19 mouse cellular contexts compared by ENCODE assay signal in genomic region chr6:126791488-126791887, GRCm38 (mm10). TPM values are rescaled to one million over a fixed set of nuclear protein-coding genes. Genes with fewer than 3 reads are reported as not detected.
A peak's percentile ranks its signal among the peaks of the same experiment; 100 is the strongest.
DNase-seq lines count a peak whose midpoint lies in the region; ATAC-seq and TF ChIP-seq lines count a peak whose summit lies in the region.
"Had no signal": no experiment of that assay in that cellular context is flagged by ENCODE, and none has a peak within 500 bp of the region (broad histone marks: within the 10 kb centered on the region; RNA-seq: fewer than 3 reads in every experiment).

No protein-coding gene starts in this region.

- H3K4me3 ChIP-seq in embryonic facial prominence, embryonic 15.5 days (replicated peaks) = no peak overlapping the region
- no peak overlapping the region for H3K4me3 ChIP-seq in embryonic facial prominence, embryonic 10.5 days
- peak overlapping the region; percentile 35; the same call in 1 of the 2 replicates for H3K4me3 ChIP-seq in kidney, embryonic 16.5 days (ENCODE audit: low read length)
- peak overlapping the region; percentile 92 for H3K4me3 ChIP-seq in megakaryocyte, embryonic 14.5 days (replicated peaks)
- no peak overlapping the region for H3K4me3 ChIP-seq in stomach, postnatal 0 days (ENCODE audit: low read depth, low read length)
- H3K4me3 ChIP-seq: forebrain, embryonic 13.5 days; liver, embryonic 13.5 days; midbrain, embryonic 13.5 days had no signal

- WGBS in embryonic facial prominence, embryonic 15.5 days = 43% methylated on average over 4 of the region's 4 CpGs
- 50% methylated on average over 4 of the region's 4 CpGs for WGBS in embryonic facial prominence, embryonic 10.5 days
- 23% methylated on average over 4 of the region's 4 CpGs for WGBS in kidney, embryonic 16.5 days
- 35% methylated on average over 4 of the region's 4 CpGs for WGBS in stomach, postnatal 0 days

- H3K9me3 ChIP-seq in embryonic facial prominence, embryonic 15.5 days (replicated peaks) = no peaks in the 10 kb centered on the region
- no peaks in the 10 kb centered on the region for H3K9me3 ChIP-seq in embryonic facial prominence, embryonic 10.5 days
- H3K9me3 ChIP-seq in kidney, embryonic 16.5 days (ENCODE audit: low read length) = no peaks in the 10 kb centered on the region
- no peaks in the 10 kb centered on the region for H3K9me3 ChIP-seq in megakaryocyte, embryonic 14.5 days
- H3K9me3 ChIP-seq in stomach, postnatal 0 days (ENCODE audit: control insufficient read depth, low read length) = no peaks in the 10 kb centered on the region
- H3K9me3 ChIP-seq: embryonic facial prominence, embryonic 13.5 days; forebrain, embryonic 13.5 days; hindbrain, embryonic 15.5 days; liver, embryonic 13.5 days; midbrain, embryonic 13.5 days had no signal

- no peaks in the 10 kb centered on the region for H3K27me3 ChIP-seq in embryonic facial prominence, embryonic 15.5 days
- no peaks in the 10 kb centered on the region for H3K27me3 ChIP-seq in embryonic facial prominence, embryonic 10.5 days (replicated peaks; ENCODE audit: low read depth, poor library complexity, severe bottlenecking)
- H3K27me3 ChIP-seq in kidney, embryonic 16.5 days (ENCODE audit: insufficient read depth, low read length) = no peaks in the 10 kb centered on the region
- H3K27me3 ChIP-seq in megakaryocyte, embryonic 14.5 days (replicated peaks) = peaks cover 15% of the 10 kb centered on the region
- no peaks in the 10 kb centered on the region for H3K27me3 ChIP-seq in stomach, postnatal 0 days (ENCODE audit: control insufficient read depth, insufficient read depth, low read length)
- H3K27me3 ChIP-seq: embryonic facial prominence, embryonic 13.5 days; forebrain, embryonic 13.5 days; hindbrain, embryonic 15.5 days; liver, embryonic 13.5 days; midbrain, embryonic 13.5 days had no signal

- H3K9ac ChIP-seq in embryonic facial prominence, embryonic 15.5 days = no peak overlapping the region
- no peak overlapping the region for H3K9ac ChIP-seq in kidney, embryonic 16.5 days (replicated peaks; ENCODE audit: low read length)
- H3K9ac ChIP-seq in stomach, postnatal 0 days (ENCODE audit: low read length) = no peak overlapping the region
- H3K9ac ChIP-seq: embryonic facial prominence, embryonic 13.5 days; forebrain, embryonic 13.5 days; hindbrain, embryonic 15.5 days; liver, embryonic 13.5 days; midbrain, embryonic 13.5 days had no signal

- H3K27ac ChIP-seq in embryonic facial prominence, embryonic 15.5 days (replicated peaks) = no peak overlapping the region
- no peak overlapping the region for H3K27ac ChIP-seq in embryonic facial prominence, embryonic 10.5 days (replicated peaks)
- no peak overlapping the region for H3K27ac ChIP-seq in kidney, embryonic 16.5 days (ENCODE audit: low read length)
- no peak overlapping the region for H3K27ac ChIP-seq in stomach, postnatal 0 days (replicated peaks)
- H3K27ac ChIP-seq: embryonic facial prominence, embryonic 13.5 days; forebrain, embryonic 13.5 days; hindbrain, embryonic 15.5 days; liver, embryonic 13.5 days; midbrain, embryonic 13.5 days had no signal

- TF ChIP-seq CTCF in stomach, postnatal 0 days (IDR thresholded peaks at IDR 0.05; ENCODE audit: low read depth) = no peak

- TF ChIP-seq EP300 in stomach, postnatal 0 days (optimal IDR thresholded peaks at IDR 0.05) = no peak

- H3K4me1 ChIP-seq in embryonic facial prominence, embryonic 15.5 days = peaks cover 3% of the 10 kb centered on the region; the same call in 1 of the 2 replicates
- 0 out of 2 replicates have a peak, but pooled peaks cover 3% of the 10 kb centered on the region for H3K4me1 ChIP-seq in embryonic facial prominence, embryonic 10.5 days
- H3K4me1 ChIP-seq in kidney, embryonic 16.5 days (ENCODE audit: insufficient read depth, low read length) = peaks cover 6% of the 10 kb centered on the region; the same call in 1 of the 2 replicates
- peaks cover 13% of the 10 kb centered on the region for H3K4me1 ChIP-seq in megakaryocyte, embryonic 14.5 days
- H3K4me1 ChIP-seq in stomach, postnatal 0 days (replicated peaks; ENCODE audit: control insufficient read depth, insufficient read depth) = no peaks in the 10 kb centered on the region
- H3K4me1 ChIP-seq: embryonic facial prominence, embryonic 13.5 days; forebrain, embryonic 13.5 days; hindbrain, embryonic 15.5 days; liver, embryonic 13.5 days; midbrain, embryonic 13.5 days had no signal

- intact Hi-C loops in gastrocnemius, postnatal 36 days (cut with DNase I) = no loop called here

- H3K4me2 ChIP-seq in embryonic facial prominence, embryonic 15.5 days (replicated peaks) = peak overlapping the region; percentile 46; the same call in 1 of the 2 replicates
- peak overlapping the region; percentile 55 for H3K4me2 ChIP-seq in kidney, embryonic 16.5 days (replicated peaks; ENCODE audit: low read depth, low read length)
- 0 out of 2 replicates have a peak overlapping the region, but pooled peaks have one; percentile 1 for H3K4me2 ChIP-seq in stomach, postnatal 0 days (replicated peaks; ENCODE audit: low read depth)

- no peak for ATAC-seq in embryonic facial prominence, embryonic 15.5 days (ENCODE audit: insufficient number of reproducible peaks, low FRiP score, low TSS enrichment, low read depth)
- ATAC-seq in kidney, embryonic 16.5 days (ENCODE audit: low FRiP score, low TSS enrichment) = no peak
- no peak for ATAC-seq in megakaryocyte, adult 5-6 weeks (ENCODE audit: poor library complexity, severe bottlenecking)
- no peak for ATAC-seq in stomach, postnatal 0 days (ENCODE audit: low FRiP score, low TSS enrichment)
- ATAC-seq: forebrain, embryonic 13.5 days; intestine, embryonic 16.5 days; midbrain, embryonic 13.5 days; Patski had no signal

- no peak for DNase-seq in embryonic facial prominence, embryonic 10.5 days (ENCODE audit: low spot score)
- DNase-seq in kidney, adult 18-20 months = no peak
- no peak for DNase-seq in stomach, postnatal 0 days (ENCODE audit: low spot score)
- DNase-seq in gastrocnemius, postnatal 36 days = no peak
- DNase-seq: adrenal gland, adult 8-10 months; liver, embryonic 13.5 days had no signal

- no peaks in the 10 kb centered on the region for H3K36me3 ChIP-seq in embryonic facial prominence, embryonic 15.5 days
- H3K36me3 ChIP-seq in embryonic facial prominence, embryonic 10.5 days (replicated peaks) = no peaks in the 10 kb centered on the region
- no peaks in the 10 kb centered on the region for H3K36me3 ChIP-seq in kidney, embryonic 16.5 days (ENCODE audit: insufficient read depth, low read length)
- no peaks in the 10 kb centered on the region for H3K36me3 ChIP-seq in megakaryocyte, embryonic 14.5 days (replicated peaks; ENCODE audit: low read length)
- no peaks in the 10 kb centered on the region for H3K36me3 ChIP-seq in stomach, postnatal 0 days (ENCODE audit: control insufficient read depth, insufficient read depth, low read length)
- H3K36me3 ChIP-seq: embryonic facial prominence, embryonic 13.5 days; hindbrain, embryonic 15.5 days; liver, embryonic 13.5 days; midbrain, embryonic 13.5 days had no signal

RNA-seq across cellular contexts. Expression of gene Kcna6, which starts 51.0 kb away (rescaled TPM):
- 7.0 and 7.8 TPM in 2 replicates for polyA plus RNA-seq in embryonic facial prominence, embryonic 15.5 days (2015; fragmentation: Nextera tagmentation; extraction: Ambion mirVana)
- 6.7 and 8.1 TPM in 2 replicates for polyA plus RNA-seq in embryonic facial prominence, embryonic 10.5 days (2016; fragmentation: Nextera tagmentation; extraction: Ambion mirVana)
- polyA plus RNA-seq in kidney, embryonic 16.5 days (2015; fragmentation: Nextera tagmentation; extraction: Ambion mirVana) = 3.1 and 3.5 TPM in 2 replicates
- polyA plus RNA-seq in megakaryocyte, embryonic 14.5 days (2012; ENCODE audit: insufficient read depth, low replicate concordance) = not detected in 2 replicates
- total RNA-seq in megakaryocyte, adult 5-6 weeks (2015) = not detected in 2 replicates
- total RNA-seq in megakaryocyte, adult 5-6 weeks (2017) = not detected in 2 replicates
- 1.5 and 2.1 TPM in 2 replicates for polyA plus RNA-seq in stomach, postnatal 0 days (2015; fragmentation: Nextera tagmentation; extraction: Ambion mirVana)
- total RNA-seq in gastrocnemius, postnatal 36 days (2021) = under 1 TPM; 0.22 to 0.41 TPM
- total RNA-seq: hematopoietic stem cell, adult 5-6 weeks; megakaryocyte progenitor cell, adult 5-6 weeks; monocyte, adult 5-6 weeks had no signal

RNA-seq across cellular contexts. Expression of gene Ndufa9, which starts 57.4 kb away (rescaled TPM):
- polyA plus RNA-seq in embryonic facial prominence, embryonic 15.5 days (2015; fragmentation: Nextera tagmentation; extraction: Ambion mirVana) = 165 TPM in 2 replicates
- 192 and 195 TPM in 2 replicates for polyA plus RNA-seq in embryonic facial prominence, embryonic 10.5 days (2016; fragmentation: Nextera tagmentation; extraction: Ambion mirVana)
- 241 and 248 TPM in 2 replicates for polyA plus RNA-seq in kidney, embryonic 16.5 days (2015; fragmentation: Nextera tagmentation; extraction: Ambion mirVana)
- 2.9 and 4.3 TPM in 2 replicates for polyA plus RNA-seq in megakaryocyte, embryonic 14.5 days (2012; ENCODE audit: insufficient read depth, low replicate concordance)
- total RNA-seq in megakaryocyte, adult 5-6 weeks (2015) = 72.1 and 74.0 TPM in 2 replicates
- total RNA-seq in megakaryocyte, adult 5-6 weeks (2017) = 115 and 137 TPM in 2 replicates
- polyA plus RNA-seq in stomach, postnatal 0 days (2015; fragmentation: Nextera tagmentation; extraction: Ambion mirVana) = 233 and 234 TPM in 2 replicates
- total RNA-seq in gastrocnemius, postnatal 36 days (2021) = 100 to 1,000 TPM; 320 to 335 TPM

Comparison
In these comparisons a context has a peak if more than half of its experiments do, and no peak if none do; other contexts are left out.
1. H3K4me2 ChIP-seq: peak in every context shown above with its lines; median percentile 55 in kidney, embryonic 16.5 days; 46 in embryonic facial prominence, embryonic 15.5 days; 1 in stomach, postnatal 0 days.
2. H3K4me3 ChIP-seq: peak in kidney, embryonic 16.5 days (single experiment) and megakaryocyte, embryonic 14.5 days (single experiment); none in embryonic facial prominence, embryonic 15.5 days (single experiment), embryonic facial prominence, embryonic 10.5 days (single experiment) and stomach, postnatal 0 days (single experiment).
3. RNA of gene Ndufa9, which starts 57.4 kb away (polyA plus RNA-seq): 241 to 248 TPM in kidney, embryonic 16.5 days, 233 to 234 TPM in stomach, postnatal 0 days, 192 to 195 TPM in embryonic facial prominence, embryonic 10.5 days and 165 TPM in embryonic facial prominence, embryonic 15.5 days; 2.9 to 4.3 TPM in megakaryocyte, embryonic 14.5 days; every median in the first group is over 10 times any median in the second.